Mouse (Mus musculus): ENCODE data around the gene Zfp217.

DNA sequence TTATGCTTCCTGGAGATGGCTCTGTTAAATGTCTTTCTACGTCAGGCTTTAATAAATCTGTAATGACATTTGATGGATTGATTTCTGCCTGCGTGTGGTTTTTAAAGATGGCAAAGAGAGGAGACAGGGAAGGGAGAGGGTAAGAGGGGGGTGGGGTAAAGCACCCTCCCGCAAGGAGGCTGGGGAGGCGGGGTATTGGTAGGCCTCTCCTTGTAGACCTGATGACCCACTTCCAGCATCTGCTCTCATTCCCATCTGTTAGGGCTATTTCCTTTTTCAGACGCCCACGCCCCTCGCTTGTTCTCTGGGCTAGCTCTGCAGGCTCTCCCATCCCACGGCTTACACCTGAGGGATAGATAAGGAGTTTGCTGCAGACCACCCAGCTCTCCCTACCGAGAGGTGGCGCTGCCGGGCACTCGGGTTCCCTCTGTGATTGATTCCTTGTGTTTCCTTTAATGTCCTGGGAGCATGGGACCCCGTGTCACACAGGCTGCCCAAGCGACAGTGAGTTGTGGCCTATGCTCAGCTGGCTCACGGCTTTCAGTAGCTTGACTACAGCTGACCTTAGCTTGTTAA is 69.4 kb downstream of the Zfp217 start:
- TF ChIP-seq POLR2A (IDR thresholded peaks at IDR 0.05; ENCODE audit: extremely low read depth, insufficient read depth, low read length), result no peak
- no peak for TF ChIP-seq CTCF (IDR thresholded peaks at IDR 0.05; ENCODE audit: extremely low read depth, insufficient read depth, low read length)

Data from cortical plate, adult 2 months (tissue).